Mouse (Mus musculus) gastrocnemius, adult 18-20 months (tissue): ENCODE measurements at regions not wholly inside any gene's neighbourhood (a gene's known extent, or its start where the extent isn't known, plus 50 kb on each side); places are given as distances from the start of the nearest gene placed in this dataset.
A peak's percentile ranks its signal among the peaks of the same experiment; 100 is the strongest.

ENCODE experiments used
- DNase-seq: peaks from one replicate; pipeline ENCODE4 v3.0.0; 2021; ENCODE audit warnings: low spot score

DNA sequence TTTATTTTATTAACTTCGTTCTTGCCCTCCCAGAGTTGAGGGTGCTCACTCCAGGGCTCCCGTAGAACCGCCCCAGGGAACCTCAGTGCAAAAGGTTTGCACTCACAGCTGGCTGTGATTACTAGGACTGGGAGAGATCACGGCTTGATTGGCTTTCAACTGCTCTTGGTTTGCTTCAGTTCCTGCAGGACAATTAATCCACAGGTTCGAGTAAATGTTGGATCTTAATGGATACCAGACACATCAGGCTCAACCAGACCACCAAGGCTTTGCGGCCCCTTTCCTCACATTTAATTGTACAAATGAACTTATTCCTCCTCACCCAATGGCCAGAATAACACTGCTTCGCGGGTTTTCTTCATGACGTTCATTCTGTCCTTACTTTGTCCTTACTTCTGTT is 502.9 kb downstream of the Kcnj2 start:
- no peak for DNase-seq

- DNase-seq = no peak
Measured at GRCm38 (mm10) chr11:111577883-111578282, 511.9 kb downstream of the Kcnj2 start.

- DNase-seq = no peak
Measured at GRCm38 (mm10) chr11:111582980-111583379, 517.0 kb downstream of the Kcnj2 start.

- no peak for DNase-seq
Measured at GRCm38 (mm10) chr11:111583606-111584005, 517.6 kb downstream of the Kcnj2 start.

DNA sequence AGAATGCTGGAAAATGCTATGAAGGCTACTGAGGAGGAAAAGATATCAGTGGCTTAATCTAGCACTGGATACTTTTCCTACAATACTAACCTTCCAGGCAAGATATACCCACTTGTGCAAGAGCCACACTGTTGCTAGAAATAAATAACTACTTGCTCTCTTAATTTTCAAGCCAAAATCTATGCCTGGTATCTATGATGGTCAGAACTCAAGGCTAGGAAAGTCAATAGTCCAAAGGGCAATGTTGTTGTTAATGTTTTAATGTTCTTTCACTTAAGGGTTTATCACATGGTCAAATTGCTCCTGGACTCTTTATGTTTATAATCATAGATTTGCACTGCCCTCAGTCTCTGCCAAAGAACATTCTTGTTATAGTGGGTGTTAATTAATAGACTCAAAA is 533.5 kb downstream of the Kcnj2 start:
- DNase-seq = no peak

DNA sequence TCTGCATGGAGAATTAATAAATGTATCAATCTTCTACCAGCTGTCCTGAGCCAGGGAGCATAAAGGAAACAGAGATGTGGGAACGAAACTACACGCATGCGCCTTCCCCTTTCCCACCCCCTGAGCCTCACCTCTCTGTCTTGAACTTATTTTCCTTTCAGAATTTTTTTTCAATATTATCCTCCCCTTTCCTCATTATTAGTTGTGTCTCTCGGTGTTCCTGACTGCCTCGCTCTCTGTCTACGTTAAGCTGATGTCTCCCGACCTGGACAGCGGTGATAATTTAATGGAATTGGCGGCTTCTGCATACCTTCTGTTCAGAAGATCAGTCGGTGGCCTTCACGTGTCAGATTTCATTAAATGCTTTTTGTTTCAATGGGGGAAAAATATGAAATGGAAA is 539.2 kb downstream of the Kcnj2 start:
- no peak for DNase-seq

DNA sequence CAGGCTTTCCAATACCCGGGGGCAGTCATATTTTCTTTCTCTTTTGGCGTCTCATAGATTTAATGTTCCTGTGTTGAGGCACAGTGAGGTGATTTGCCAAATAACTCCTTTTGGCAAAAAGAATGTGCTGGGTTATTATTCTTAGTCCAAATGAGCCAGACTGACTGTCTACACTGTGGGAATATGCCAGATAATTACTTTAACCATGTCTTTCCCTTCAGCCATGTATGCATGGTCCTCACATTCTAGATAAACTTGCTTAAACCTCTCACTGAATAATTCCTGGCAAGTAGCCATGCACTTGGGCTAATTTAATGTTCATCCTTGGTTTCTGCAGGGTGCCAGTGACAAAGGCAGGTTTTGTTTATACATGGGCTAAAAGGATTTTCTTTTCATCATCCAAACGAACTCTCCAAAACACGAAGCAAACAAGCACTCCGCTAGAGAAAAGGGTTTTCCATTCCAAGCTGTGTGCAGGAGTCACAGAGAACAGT is 544.6 kb downstream of the Kcnj2 start:
- no peak for DNase-seq

DNA sequence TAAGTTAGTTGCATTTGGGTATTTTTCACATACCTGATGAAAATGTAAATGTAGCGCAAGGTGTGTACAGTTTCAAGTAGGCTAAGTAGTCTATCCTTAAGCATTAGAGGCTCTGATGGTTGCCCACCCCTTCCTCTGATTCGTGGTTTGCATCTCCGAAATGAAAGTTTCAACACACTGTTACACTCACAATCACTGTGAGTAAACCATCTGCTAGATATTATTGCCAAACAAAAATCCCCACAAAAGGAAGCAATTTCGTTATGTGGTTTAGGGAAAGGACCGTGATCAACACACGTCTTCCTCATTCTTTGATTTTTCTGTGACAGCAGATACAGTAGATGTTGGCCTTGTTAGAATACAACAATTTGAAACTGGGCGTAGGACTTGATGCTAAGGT is 577.6 kb downstream of the Kcnj2 start:
- no peak for DNase-seq

DNA sequence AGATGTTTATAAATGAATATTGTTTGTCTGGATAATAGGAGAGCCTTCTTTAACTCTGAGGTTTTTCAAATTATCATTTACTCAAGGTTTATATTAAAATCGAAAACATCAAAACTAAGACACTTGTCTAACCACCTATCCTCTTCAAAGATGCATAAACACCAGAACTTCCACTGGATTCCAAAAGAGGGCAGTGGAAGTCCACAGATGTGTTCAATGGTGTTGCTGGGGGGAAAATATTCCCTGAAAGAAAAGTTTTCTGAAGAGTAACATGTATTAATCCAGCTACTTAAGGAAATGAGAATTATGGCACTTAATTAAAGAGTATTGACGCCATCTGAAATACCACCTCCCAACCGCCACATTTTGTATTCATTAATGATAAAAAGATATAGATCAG is 586.9 kb downstream of the Kcnj2 start:
- DNase-seq = no peak

GRCm38 (mm10) chr11:111657778-111658177 is 591.8 kb downstream of the Kcnj2 start:
- no peak for DNase-seq

- DNase-seq = no peak
Measured at GRCm38 (mm10) chr11:111658362-111659309, 592.7 kb downstream of the Kcnj2 start.

DNA sequence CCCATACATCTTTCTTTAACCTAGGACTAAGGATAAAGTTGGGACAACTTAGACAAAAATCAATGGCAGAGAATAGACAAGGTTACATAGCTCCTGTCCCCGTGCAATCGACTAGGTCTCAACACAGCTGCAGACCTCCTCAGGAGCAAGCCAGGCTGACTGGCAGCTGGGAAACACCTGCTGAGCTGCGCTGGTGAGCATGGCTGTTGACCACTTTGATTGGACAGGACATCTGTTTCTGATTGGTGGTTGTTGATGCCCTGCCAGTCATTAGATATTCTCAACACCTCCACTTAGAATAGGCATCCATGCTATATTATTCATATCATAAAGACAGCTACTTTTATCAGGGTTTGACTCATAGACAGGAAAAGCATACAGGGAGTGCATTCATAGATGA is 597.3 kb downstream of the Kcnj2 start:
- no peak for DNase-seq

DNA sequence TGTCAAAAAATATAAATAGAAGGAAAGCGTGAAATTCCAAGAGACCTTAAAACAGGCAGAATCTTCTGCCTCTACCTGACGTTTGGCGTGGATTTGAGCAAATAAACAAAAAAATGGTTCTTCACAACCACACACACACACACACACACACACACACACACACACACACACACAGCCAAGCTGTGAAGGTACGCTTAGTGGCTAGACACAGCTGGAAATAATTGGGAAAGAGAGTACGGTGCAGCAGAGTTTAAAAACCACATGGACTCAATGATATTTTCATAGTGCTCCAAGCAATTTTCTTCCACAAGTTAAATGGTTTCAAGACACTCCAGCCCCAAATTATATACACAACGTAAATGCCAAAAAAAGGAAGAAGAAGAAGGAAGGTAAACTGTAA is 600.4 kb downstream of the Kcnj2 start:
- no peak for DNase-seq

DNA sequence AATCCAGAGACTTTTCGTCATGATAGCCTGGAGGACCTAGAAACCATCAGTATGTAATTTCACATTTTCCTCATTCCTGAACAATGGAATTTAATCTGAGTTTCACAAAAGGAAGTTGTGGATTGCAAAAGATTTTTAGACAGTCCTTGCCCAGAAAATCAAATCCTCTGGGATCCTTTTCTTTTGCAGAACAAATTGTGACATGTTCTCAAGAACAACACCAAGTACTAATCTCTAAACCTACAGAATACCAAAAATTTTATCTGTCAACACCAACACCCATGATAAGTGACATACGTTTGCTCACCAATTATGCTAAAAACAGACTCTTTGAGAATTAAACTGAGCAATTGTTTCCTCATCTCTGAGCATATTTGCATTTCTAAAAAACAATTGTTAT is 605.9 kb downstream of the Kcnj2 start:
- peak; percentile 7 for DNase-seq

DNA sequence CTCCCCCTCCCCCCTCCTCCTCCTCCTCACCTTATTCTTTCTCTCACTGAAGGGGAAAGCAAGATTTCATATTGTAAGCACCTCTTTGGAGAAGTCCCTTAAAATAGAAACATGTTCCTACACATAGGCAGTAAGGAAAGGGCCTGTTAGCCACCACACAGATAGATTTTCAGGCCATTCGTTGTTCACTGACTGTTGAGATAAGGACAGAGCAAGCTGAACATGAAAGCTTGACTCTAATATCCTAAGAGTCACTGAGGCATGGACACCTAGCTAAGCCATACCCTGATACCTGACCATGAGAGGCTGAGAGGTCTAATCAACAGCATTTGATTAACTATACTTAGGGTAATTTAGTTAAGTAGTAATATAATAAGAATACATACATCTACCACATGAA is 609.7 kb downstream of the Kcnj2 start:
- no peak for DNase-seq

GRCm38 (mm10) chr11:111682341-111682740 is 616.4 kb downstream of the Kcnj2 start:
- no peak for DNase-seq

GRCm38 (mm10) chr11:111683909-111684308 is 617.9 kb downstream of the Kcnj2 start:
- DNase-seq = no peak

DNA sequence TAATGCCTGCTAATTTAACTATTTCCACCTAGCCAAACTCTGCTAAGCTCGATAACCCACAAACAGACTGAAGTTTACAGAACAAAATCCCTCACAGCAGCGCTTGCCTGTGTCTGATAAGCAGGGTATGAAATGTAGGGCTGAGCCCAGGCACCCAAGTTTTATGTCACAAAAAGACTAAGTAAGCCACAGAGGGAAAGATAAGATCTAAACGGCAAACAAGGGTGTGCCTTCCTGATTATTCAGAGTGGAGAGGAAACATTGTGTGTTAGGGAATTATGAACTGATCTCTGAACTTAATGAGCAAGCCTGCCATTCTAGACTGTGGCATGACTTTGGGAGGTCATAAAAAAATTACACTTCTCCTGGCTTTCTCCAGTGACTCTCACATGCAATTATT is 621.8 kb downstream of the Kcnj2 start:
- DNase-seq = no peak

GRCm38 (mm10) chr11:111688186-111688860 is 622.4 kb downstream of the Kcnj2 start:
- DNase-seq = no peak

DNA sequence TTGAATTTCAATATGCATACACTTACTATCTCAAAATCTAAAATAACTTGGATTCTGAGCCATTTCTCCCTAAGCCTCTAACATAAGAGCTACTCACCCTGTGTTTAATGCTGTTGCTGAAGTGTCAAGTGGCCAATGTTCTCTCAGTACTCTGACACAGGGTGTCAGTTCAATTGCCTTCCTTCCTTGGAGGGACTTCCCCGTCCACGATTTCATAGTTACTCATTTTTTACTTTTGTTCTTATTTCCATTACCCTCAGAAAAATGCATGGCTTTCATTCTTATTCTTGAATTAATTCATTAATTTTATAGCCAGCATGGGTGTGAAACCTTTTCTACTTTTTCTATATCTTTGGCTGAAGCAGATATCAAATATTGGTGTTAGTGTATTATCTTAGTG is 623.9 kb downstream of the Kcnj2 start:
- no peak for DNase-seq

- DNase-seq = no peak
Measured at GRCm38 (mm10) chr11:111691512-111691911, 625.5 kb downstream of the Kcnj2 start.

DNA sequence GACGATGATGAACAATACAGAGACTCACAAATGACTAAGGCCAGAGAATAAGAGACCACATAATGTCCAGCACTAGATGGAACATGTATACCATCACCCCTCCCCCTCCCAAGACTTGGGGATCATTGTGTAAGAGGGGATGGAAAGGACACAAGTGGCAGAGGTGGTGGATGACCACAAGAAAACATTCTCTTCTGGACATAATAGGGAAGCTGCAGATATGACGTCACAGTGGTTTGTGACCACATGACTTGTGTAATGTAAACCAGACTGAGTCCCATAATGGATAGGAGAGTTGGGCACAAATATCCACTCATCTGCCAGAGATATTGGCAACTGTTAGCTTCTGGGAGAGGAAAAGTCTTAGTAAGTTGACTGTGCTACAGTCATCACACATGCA is 630.7 kb downstream of the Kcnj2 start:
- DNase-seq = no peak

DNA sequence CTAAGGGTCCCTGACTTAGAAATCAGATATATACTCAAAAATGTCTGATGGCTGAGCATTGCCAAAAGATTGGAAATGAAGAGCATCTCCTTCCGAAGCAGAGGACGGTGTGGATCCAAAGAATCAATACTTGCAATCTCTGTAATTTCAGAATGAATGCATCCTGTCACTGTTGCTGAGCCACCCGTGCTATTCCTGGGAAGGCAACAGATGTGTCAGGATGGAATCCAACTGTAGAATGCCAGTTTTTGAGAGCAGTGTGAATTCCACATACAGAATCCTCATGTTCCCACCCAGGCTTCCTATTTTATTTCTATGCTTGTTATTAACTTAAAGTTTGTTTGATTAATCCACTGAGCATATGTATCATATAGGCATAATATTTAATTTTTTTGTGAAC is 633.9 kb downstream of the Kcnj2 start:
- no peak for DNase-seq
